Mouse (Mus musculus) urinary bladder, postnatal 10 days (tissue): ENCODE measurements at regions not wholly inside any gene's neighbourhood (a gene's known extent, or its start where the extent isn't known, plus 50 kb on each side); places are given as distances from the start of the nearest gene placed in this dataset.

ENCODE experiments used
- DNase-seq: peaks from one replicate; pipeline ENCODE4 v3.0.0; 2022; ENCODE audit warnings: low spot score

- no peak for DNase-seq
These were observed 60.4 kb upstream of the Ppara start for GRCm38 (mm10) chr15:85674191-85674984.

DNA sequence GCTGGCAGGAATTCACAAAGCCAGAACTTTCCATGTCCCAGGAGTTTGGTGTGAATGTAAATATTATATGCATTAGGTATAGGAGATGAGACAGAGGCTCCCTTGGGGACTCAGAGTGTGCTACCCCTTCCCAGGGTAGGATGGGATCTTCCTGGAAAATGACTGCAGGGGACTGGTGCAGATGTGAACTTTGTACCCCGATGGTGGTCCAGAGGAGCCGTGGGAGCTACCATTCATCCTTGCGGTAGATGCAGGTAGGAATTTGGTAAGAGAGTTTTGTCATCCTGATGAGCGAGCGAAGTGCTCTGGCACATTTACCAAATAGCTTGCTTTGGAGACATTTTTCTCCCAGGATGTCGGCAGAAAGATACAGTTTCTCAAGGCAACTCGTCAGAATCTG lies 59.7 kb upstream of the Ppara start:
- DNase-seq, result no peak

GRCm38 (mm10) chr15:85675736-85676135 lies 59.0 kb upstream of the Ppara start:
- no peak for DNase-seq

GRCm38 (mm10) chr15:85676156-85676555 lies 58.6 kb upstream of the Ppara start:
- no peak for DNase-seq

DNA sequence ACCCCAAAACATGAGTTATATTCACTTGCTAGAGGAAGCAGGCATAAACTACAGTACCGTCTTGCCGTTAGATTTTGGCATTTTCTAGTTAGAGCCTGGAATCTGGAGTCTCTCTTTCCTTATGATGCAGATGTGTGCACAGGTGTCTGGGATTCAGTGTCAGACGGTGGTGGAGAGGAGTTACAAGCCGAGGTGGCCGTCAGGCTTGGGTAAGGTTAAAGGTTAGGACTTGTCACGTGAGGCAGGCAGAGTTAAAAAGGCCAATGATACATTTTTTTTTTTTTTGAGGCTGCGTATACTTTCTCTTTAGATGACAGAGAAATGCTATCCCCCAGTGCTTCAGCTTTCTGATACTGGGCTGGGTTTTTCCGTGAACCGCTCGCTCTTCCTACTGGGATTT lies 57.9 kb upstream of the Ppara start:
- DNase-seq, result no peak

DNA sequence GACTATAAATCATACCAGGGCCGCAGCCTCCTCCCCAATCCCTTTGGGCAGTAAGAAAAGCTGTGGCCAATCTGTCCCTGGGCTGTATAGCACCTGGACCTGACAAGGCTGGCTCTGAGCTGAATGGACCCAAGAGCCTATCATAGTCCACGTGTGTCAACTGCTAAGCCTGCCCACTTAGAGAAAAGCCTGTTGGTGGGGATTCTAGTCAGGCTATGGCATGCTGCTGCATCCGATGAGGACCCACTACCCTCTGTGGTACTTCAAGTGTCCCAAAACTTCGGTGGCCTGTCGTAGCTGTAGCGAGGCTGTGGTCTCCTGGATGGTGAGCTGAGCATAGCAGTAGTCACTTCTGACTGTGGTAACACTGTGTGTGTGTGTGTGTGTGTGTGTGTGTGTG lies 57.4 kb upstream of the Ppara start:
- DNase-seq, result no peak

GRCm38 (mm10) chr15:85677855-85678254 lies 56.9 kb upstream of the Ppara start:
- no peak for DNase-seq

- DNase-seq, result no peak
These were observed 56.4 kb upstream of the Ppara start for GRCm38 (mm10) chr15:85678351-85678895.

GRCm38 (mm10) chr15:85678981-85679708 lies 55.6 kb upstream of the Ppara start:
- no peak for DNase-seq

GRCm38 (mm10) chr15:85679864-85680428 lies 54.8 kb upstream of the Ppara start:
- no peak for DNase-seq

DNA sequence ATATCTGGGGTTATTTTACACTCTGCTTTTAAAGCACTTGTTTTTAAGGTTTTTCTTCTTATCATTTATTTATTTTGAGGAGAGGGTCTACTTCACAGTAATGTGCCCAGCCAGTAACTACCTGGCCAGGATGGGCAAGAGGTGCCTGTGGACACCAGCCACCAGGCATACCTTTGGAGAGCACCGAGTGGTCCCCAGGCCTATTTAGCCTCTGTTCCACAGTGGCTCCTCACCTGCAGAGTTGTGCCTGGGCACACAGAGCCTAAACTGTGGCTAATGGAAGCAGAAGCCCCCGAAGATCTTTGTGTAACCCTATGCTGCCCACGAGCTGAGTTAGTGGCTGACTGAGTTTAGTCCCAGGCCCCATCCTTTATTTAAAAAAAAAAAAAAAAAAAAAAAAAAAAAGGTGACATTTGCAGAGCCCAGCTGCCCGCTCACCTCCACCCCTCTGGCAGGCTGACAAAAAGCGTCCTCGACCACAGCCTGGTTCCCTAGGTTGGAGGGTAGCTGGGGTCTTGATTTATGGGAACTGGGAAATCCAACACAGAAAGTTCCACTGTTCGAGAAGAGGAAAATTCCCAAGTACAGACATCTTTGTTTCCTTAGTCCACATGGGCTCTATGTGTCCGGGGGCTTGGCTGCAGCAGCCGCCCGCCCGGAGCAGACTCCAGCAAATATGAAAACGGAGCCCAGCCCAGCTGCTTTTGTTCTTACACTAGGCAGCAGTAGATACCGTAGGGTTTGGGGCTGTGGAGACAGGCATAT lies 54.1 kb upstream of the Ppara start:
- no peak for DNase-seq

- no peak for DNase-seq
These were observed 52.7 kb upstream of the Ppara start for GRCm38 (mm10) chr15:85682116-85682515.

GRCm38 (mm10) chr15:85682780-85683179 lies 52.0 kb upstream of the Ppara start:
- no peak for DNase-seq

- no peak for DNase-seq
These were observed 51.5 kb upstream of the Ppara start for GRCm38 (mm10) chr15:85683271-85683670.

GRCm38 (mm10) chr15:85683716-85684115 lies 51.1 kb upstream of the Ppara start:
- DNase-seq, result no peak

DNA sequence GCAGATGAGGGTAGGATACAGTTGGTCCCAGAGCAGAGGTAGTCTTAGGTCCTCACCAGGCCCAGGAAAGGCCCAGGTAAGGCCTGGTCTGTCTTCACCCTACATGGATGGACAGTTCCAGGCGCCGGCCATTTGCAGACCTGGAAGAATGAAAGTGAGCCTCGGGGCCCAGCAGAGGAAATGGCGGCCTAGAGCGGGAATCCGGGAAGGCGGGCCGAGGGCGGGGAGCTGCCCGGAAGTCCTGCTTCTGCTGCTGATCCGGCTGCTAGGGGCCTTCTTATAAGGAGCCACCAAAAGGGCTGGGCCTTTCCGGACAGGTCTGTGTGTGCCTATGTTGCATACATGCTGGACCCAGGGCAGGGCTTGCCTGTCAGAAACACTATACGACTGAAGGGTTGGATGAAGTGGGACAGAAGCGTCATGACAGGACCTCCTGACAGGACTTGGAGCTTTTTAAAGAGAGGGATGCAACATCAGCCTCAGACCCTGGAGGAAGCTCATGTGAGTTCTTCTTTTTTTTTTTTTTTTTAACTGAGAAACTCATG lies 50.5 kb upstream of the Ppara start:
- DNase-seq, result no peak

GRCm38 (mm10) chr15:85684875-85685274 lies 49.9 kb upstream of the Ppara start:
- no peak for DNase-seq
